Mouse (Mus musculus) lung, adult 18-20 months (tissue): ENCODE results near the gene Slc22a5.

Experiments
- DNase-seq, 2 experiments: peaks; one replicate each; pipeline ENCODE4 v3.0.0; 2022; ENCODE audit warnings: mixed read lengths in 2 of 2

Gene Slc22a5

GRCm38 (mm10) chr11:53839663-53840642 lies 51.5 kb downstream of the Slc22a5 start:
- DNase-seq: peak in 1 of 2 experiments; percentile 36

DNA sequence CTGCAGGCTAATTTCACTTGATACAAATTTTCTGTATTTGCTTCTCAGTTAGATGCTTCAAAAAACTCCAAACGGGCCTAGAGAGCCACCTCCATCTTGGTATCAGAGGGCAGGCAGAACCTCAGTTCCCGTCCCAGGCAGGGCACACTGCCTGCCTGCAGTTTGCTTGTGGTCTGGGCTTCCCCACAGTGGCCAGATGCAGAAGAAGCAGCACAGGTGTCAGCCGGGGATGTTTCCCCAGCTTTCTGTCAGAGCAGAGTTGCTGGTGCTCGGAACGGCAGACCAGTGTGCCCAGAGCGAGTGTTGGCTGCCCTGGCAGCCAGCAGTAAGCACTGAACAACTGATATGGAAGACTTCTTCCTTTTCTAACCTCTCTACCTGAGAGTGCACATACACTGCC lies 52.3 kb downstream of the Slc22a5 start:
- DNase-seq: no peak

- DNase-seq: no peak
These were observed 53.7 kb downstream of the Slc22a5 start for GRCm38 (mm10) chr11:53837731-53838130.

DNA sequence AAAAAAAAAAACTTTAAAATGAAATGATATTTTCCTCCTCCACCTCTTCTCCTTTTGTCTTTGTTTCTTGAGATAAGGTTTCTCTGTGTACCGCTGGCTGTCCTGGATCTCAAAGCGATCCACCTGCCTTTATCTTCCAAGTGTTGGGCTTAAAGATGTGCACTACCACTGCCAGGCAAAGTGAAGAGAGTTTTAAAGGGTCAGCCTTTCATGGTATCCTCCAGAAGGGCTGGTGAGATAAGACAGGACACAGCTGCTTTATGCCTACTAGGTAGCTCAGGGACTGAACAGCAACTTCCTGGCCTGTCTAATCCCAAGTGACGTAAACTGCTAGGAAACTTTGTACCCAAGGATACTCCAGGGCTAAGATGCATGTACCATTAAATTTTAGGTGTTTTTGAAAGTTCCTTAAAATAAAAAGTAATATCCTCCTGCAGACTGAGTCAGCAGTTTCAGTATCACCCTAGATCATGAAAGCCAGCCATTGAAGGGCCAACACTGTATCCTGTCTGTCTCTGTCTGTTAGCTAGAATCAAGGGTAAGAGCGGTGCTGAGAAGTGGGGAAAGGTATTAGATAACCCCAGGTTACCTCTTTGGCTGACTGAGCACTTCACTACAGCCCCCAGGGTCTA lies 56.0 kb downstream of the Slc22a5 start:
- DNase-seq: no peak

DNA sequence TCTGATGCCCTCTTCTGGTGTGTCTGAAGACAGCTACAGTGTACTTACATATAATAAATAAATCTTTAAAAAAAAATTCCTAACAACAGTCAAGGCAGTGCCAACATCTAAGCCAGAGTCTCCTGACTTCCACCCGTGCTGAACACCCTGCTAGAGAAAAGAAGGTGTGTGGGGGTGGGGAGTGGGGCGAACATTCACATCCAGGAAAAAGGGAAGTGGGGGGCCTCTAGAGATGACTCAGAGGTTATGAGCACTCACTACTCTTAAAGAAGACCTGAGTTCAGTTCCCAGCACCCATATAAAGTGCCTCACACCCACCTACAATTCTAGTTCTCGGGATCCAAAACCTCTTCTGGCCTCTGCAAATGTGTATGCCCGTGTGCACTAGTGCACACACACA lies 66.1 kb downstream of the Slc22a5 start:
- DNase-seq: no peak

DNA sequence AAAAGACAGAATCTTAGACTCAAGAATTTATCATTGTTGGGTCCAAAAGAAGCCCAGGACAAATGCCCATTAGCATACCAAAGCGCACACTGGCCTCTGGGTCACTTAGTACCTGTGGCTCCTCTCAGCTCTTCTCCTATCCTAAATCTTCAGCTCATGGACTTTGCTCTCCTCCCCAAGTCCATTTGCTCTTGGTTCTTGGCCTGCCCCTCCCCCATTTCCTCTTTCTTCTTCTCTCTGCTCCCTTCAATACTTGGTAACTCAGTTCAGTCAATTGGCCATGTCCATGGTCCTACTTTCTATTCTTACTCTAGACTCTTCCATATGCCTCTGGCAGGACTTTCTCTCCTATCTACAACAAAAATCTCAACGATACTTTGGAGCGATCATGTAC lies 69.5 kb downstream of the Slc22a5 start:
- DNase-seq: no peak

GRCm38 (mm10) chr11:53821230-53821944 lies 70.1 kb downstream of the Slc22a5 start:
- no peak for DNase-seq

- no peak for DNase-seq
These were observed 70.8 kb downstream of the Slc22a5 start for GRCm38 (mm10) chr11:53820516-53821170.

DNA sequence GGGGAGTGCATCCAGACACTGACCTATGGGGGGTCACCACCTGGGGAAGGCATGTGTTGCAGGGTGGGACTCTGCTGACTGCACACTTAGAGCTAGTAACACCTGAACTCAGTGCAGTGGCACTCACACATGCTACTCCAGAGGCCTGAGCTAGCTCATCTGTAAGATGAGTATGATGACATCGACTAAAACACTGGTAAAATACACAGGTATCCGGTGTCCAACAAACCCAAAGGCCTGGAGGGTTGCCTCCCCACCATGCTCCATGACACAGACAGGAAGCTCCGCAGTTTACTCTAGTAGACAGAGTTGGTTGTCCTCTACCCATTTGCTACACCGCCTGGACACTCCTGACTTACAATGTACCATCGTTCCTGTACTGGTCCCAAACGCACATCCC lies 71.9 kb downstream of the Slc22a5 start:
- no peak for DNase-seq

GRCm38 (mm10) chr11:53818794-53819193 lies 72.7 kb downstream of the Slc22a5 start:
- peak in 1 of 2 experiments; percentile 56 for DNase-seq

DNA sequence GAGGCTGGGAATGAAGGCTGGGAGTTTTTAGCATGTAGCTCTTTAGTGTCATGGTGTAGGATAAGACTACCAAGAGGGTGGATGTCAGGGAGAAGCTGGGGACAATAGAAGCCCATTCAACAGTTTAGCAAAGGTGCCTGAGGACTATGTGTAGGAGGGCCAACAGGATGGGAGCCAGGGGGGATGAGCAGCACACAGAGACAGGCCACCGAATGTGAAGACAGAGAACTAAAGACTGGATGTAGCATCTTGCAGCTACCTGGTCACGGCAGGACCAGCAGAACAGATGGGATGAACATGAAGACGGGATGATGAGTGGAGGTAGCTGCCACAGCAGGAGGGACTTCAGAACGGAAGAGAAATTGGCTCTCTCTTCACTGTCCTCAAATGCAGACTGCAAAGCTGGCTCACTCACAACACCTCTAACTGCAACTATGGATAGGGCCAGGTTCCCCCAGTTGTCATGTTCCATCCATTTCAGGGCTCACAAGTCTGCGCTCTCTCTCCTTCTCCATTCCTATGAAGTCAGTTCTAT lies 74.6 kb downstream of the Slc22a5 start:
- DNase-seq: no peak

- DNase-seq: no peak
These were observed 76.7 kb downstream of the Slc22a5 start for GRCm38 (mm10) chr11:53814810-53815209.
